Mouse (Mus musculus) hindbrain, embryonic 12.5 days (tissue): ENCODE measurements around the gene Gm45021. TPM values are rescaled to one million over a fixed set of nuclear protein-coding genes. Genes with fewer than 3 reads are reported as not detected.

ENCODE experiments used
- ATAC-seq: fragments of 200-750 bp; cut with Nextera tagmentation; 2 replicates; pipeline ENCODE4 v1.8.0; 2017; ENCODE audit warnings: moderate TSS enrichment; ENCODE audit not compliant: low FRiP score
- H3K27ac ChIP-seq: fragments of 300-500 bp; sonication (generic); 2 replicates; pipeline ENCODE4 v1.5.1; 2016; ENCODE audit warnings: mild to moderate bottlenecking
- H3K27me3 ChIP-seq: fragments of 300-500 bp; sonication (generic); 2 replicates; pipeline ENCODE4 v1.6.1; 2016; ENCODE audit warnings: mild to moderate bottlenecking
- H3K36me3 ChIP-seq: fragments of 300-500 bp; sonication (generic); 2 replicates; pipeline ENCODE4 v1.6.1; 2016; ENCODE audit warnings: mild to moderate bottlenecking
- H3K4me1 ChIP-seq: fragments of 300-500 bp; sonication (generic); 2 replicates; pipeline ENCODE4 v1.6.1; 2016
- H3K4me2 ChIP-seq: fragments of 300-500 bp; sonication (generic); replicated peaks from 2 replicates; pipeline ENCODE4 v1.6.1; 2016; ENCODE audit warnings: mild to moderate bottlenecking
- H3K4me3 ChIP-seq: fragments of 300-500 bp; sonication (generic); 2 replicates; pipeline ENCODE4 v1.5.1; 2016; ENCODE audit warnings: mild to moderate bottlenecking
- H3K9ac ChIP-seq: fragments of 300-500 bp; sonication (generic); 2 replicates; pipeline ENCODE4 v1.6.1; 2016; ENCODE audit warnings: mild to moderate bottlenecking, moderate library complexity
- H3K9me3 ChIP-seq: fragments of 300-500 bp; sonication (generic); replicated peaks from 2 replicates; pipeline ENCODE4 v1.6.1; 2016; ENCODE audit warnings: mild to moderate bottlenecking
- WGBS: fragments of 180-500 bp; shearing (Covaris S2); methylation state at CpG from one replicate; pipeline ENCODE4 v1.1.7; 2016; 5-methylcytosine and 5-hydroxymethylcytosine counted together
- polyA plus RNA-seq: library from polyadenylated mRNA; unstranded; fragments of >200 nt; fragmentation: Nextera tagmentation; extraction: Ambion mirVana; gene quantifications from 2 replicates; pipeline ENCODE4 v1.2.1, GENCODE M21; 2016

Gm45021 gene
- polyA plus RNA-seq, 1 experiment from 2014 or later, result not detected

GRCm38 (mm10) chr6:48579215-48579648 is 10.2 kb upstream of the Gm45021 start:
- Histone ChIP-seq H3K27ac (no peak overlapping the region), H3K9me3 (no peaks in the 10 kb centered on the region), H3K4me2 (no peak overlapping the region), H3K27me3 (no peaks in the 10 kb centered on the region), H3K9ac (no peak overlapping the region), H3K4me3 (no peak overlapping the region), H3K4me1 (no peaks in the 10 kb centered on the region), H3K36me3 (no peaks in the 10 kb centered on the region)
- WGBS, result 42% methylated on average over 5 of the region's 5 CpGs
- ATAC-seq, result no peak

GRCm38 (mm10) chr6:48581257-48581656 is 8.2 kb upstream of the Gm45021 start:
- no peaks in the 10 kb centered on the region for H3K9me3 ChIP-seq
- H3K36me3 ChIP-seq, result no peaks in the 10 kb centered on the region
- H3K27me3 ChIP-seq, result no peaks in the 10 kb centered on the region
- no peak overlapping the region for H3K9ac ChIP-seq
- no peak for ATAC-seq
- H3K27ac ChIP-seq, result no peak overlapping the region
- no peak overlapping the region for H3K4me2 ChIP-seq
- 35% methylated on average over 3 of the region's 3 CpGs for WGBS
- H3K4me1 ChIP-seq, result no peaks in the 10 kb centered on the region
- no peak overlapping the region for H3K4me3 ChIP-seq

GRCm38 (mm10) chr6:48582037-48582436 is 7.4 kb upstream of the Gm45021 start:
- WGBS, result 72% methylated on average over 3 of the region's 3 CpGs
- H3K9ac ChIP-seq, result no peak overlapping the region
- no peak overlapping the region for H3K4me3 ChIP-seq
- no peak overlapping the region for H3K4me2 ChIP-seq
- H3K4me1 ChIP-seq, result no peaks in the 10 kb centered on the region
- no peaks in the 10 kb centered on the region for H3K36me3 ChIP-seq
- ATAC-seq, result no peak
- no peaks in the 10 kb centered on the region for H3K9me3 ChIP-seq
- no peak overlapping the region for H3K27ac ChIP-seq
- H3K27me3 ChIP-seq, result no peaks in the 10 kb centered on the region

- ATAC-seq, result no peak
- 83% methylated on average over 3 of the region's 3 CpGs for WGBS
- Histone ChIP-seq H3K4me2 (no peak overlapping the region), H3K27ac (no peak overlapping the region), H3K9me3 (peaks cover 3% of the 10 kb centered on the region), H3K27me3 (no peaks in the 10 kb centered on the region), H3K4me1 (peaks cover 18% of the 10 kb centered on the region), H3K4me3 (no peak overlapping the region), H3K9ac (no peak overlapping the region), H3K36me3 (peaks cover 9% of the 10 kb centered on the region)
These were observed 1.9 kb downstream of the Gm45021 start for GRCm38 (mm10) chr6:48591221-48591845.

GRCm38 (mm10) chr6:48591871-48592270 is 2.5 kb downstream of the Gm45021 start:
- Histone ChIP-seq H3K4me2 (no peak overlapping the region), H3K27me3 (no peaks in the 10 kb centered on the region), H3K9me3 (peaks cover 9% of the 10 kb centered on the region), H3K4me1 (peaks cover 18% of the 10 kb centered on the region), H3K27ac (no peak overlapping the region), H3K9ac (no peak overlapping the region), H3K36me3 (peaks cover 15% of the 10 kb centered on the region), H3K4me3 (no peak overlapping the region)
- WGBS, result 91% methylated on average over 6 of the region's 6 CpGs
- ATAC-seq, result no peak

- peak within 1 kb of the TSS; percentile 64 for H3K4me3 ChIP-seq
- H3K4me2 ChIP-seq, result peak within 1 kb of the TSS; percentile 72
- WGBS, result 6% methylated on average over 41 of the region's 45 CpGs
- peak within 1 kb of the TSS; percentile 90 for H3K9ac ChIP-seq
- H3K36me3 ChIP-seq, result peaks cover 30% of the 10 kb centered on the region
- H3K27me3 ChIP-seq, result no peaks in the 10 kb centered on the region
- H3K4me1 ChIP-seq, result peaks cover 18% of the 10 kb centered on the region
- peaks cover 20% of the 10 kb centered on the region for H3K9me3 ChIP-seq
- peak within 1 kb of the TSS; percentile 88 for H3K27ac ChIP-seq
- peak; percentile 93 for ATAC-seq
These were observed 4.0 kb downstream of the Gm45021 start, which contains the start of the genes Repin1 and Gm44965 for GRCm38 (mm10) chr6:48593158-48594042. Gene Repin1 (plus strand): TSS chr6:48593883. Gene Gm44965 (plus strand): TSS chr6:48593941.

- peak overlapping the region; percentile 64 for H3K4me3 ChIP-seq
- H3K4me1 ChIP-seq, result peaks cover 18% of the 10 kb centered on the region
- peak overlapping the region; percentile 88 for H3K27ac ChIP-seq
- peak overlapping the region; percentile 72 for H3K4me2 ChIP-seq
- peaks cover 38% of the 10 kb centered on the region for H3K36me3 ChIP-seq
- no peaks in the 10 kb centered on the region for H3K27me3 ChIP-seq
- peak; percentile 69 for ATAC-seq
- WGBS, result under 1% methylated on average over 41 of the region's 41 CpGs
- peaks cover 20% of the 10 kb centered on the region for H3K9me3 ChIP-seq
- H3K9ac ChIP-seq, result peak overlapping the region; percentile 90
These were observed 4.8 kb downstream of the Gm45021 start for GRCm38 (mm10) chr6:48594043-48594738.

GRCm38 (mm10) chr6:48595278-48595677 is 5.9 kb downstream of the Gm45021 start:
- H3K4me3 ChIP-seq, result peak overlapping the region; percentile 64; the same call in 1 of the 2 replicates
- 59% methylated on average over 1 of the region's 1 CpGs for WGBS
- H3K4me2 ChIP-seq, result peak overlapping the region; percentile 72
- H3K27ac ChIP-seq, result 0 out of 2 replicates have a peak overlapping the region, but pooled peaks have one; percentile 88
- peaks cover 18% of the 10 kb centered on the region for H3K4me1 ChIP-seq
- peak overlapping the region; percentile 90 for H3K9ac ChIP-seq
- no peak for ATAC-seq
- no peaks in the 10 kb centered on the region for H3K27me3 ChIP-seq
- peaks cover 45% of the 10 kb centered on the region for H3K36me3 ChIP-seq
- peaks cover 20% of the 10 kb centered on the region for H3K9me3 ChIP-seq

- Histone ChIP-seq H3K27me3 (no peaks in the 10 kb centered on the region), H3K9ac (no peak overlapping the region), H3K36me3 (peaks cover 45% of the 10 kb centered on the region), H3K27ac (no peak overlapping the region), H3K4me3 (no peak overlapping the region), H3K4me1 (peaks cover 25% of the 10 kb centered on the region), H3K4me2 (no peak overlapping the region), H3K9me3 (peaks cover 20% of the 10 kb centered on the region)
- 96% methylated on average over 45 of the region's 45 CpGs for WGBS
- no peak for ATAC-seq
These were observed 7.3 kb downstream of the Gm45021 start for GRCm38 (mm10) chr6:48596545-48597232.

GRCm38 (mm10) chr6:48597233-48597625 is 7.8 kb downstream of the Gm45021 start:
- no peak overlapping the region for H3K4me3 ChIP-seq
- no peak for ATAC-seq
- no peak overlapping the region for H3K9ac ChIP-seq
- H3K27ac ChIP-seq, result no peak overlapping the region
- 96% methylated on average over 27 of the region's 27 CpGs for WGBS
- peaks cover 25% of the 10 kb centered on the region for H3K4me1 ChIP-seq
- no peaks in the 10 kb centered on the region for H3K27me3 ChIP-seq
- H3K4me2 ChIP-seq, result no peak overlapping the region
- H3K36me3 ChIP-seq, result peaks cover 45% of the 10 kb centered on the region
- H3K9me3 ChIP-seq, result peaks cover 20% of the 10 kb centered on the region

- Histone ChIP-seq H3K27ac (0 out of 2 replicates have a peak overlapping the region, but pooled peaks have one; percentile 85), H3K4me2 (no peak overlapping the region)
- ATAC-seq, result no peak
These were observed 11.2 kb downstream of the Gm45021 start for GRCm38 (mm10) chr6:48600594-48600993.

More at GRCm38 (mm10) chr6:48600594-48600993, 11.2 kb downstream of the Gm45021 start:
- Histone ChIP-seq H3K4me1 (peaks cover 13% of the 10 kb centered on the region), H3K4me3 (no peak overlapping the region), H3K9me3 (peaks cover 20% of the 10 kb centered on the region), H3K36me3 (peaks cover 46% of the 10 kb centered on the region), H3K9ac (no peak overlapping the region), H3K27me3 (no peaks in the 10 kb centered on the region)
- 84% methylated on average over 1 of the region's 1 CpGs for WGBS
